ENCODE assay signal across 12 mouse cellular contexts in the genomic region with DNA sequence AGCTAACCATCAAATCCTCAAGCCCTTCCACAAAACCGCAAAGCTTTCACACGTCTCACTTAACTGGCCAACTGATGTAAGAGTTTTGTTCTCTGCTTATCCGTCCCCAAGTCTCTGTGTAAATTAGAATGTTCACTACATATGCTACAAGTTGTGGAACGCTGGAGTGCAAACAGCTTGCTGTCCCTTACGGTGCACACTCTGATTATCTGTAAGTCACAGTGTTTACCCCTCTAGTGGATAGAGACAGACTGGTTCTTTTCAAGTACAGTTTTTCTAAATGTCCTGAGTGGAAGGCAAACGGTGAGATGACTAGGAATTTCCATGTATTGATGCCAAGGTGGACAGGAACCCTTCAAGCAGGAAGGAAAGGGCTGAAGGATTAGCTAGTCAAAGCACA. TPM values are rescaled to one million over a fixed set of nuclear protein-coding genes. Genes with fewer than 3 reads are reported as not detected.
DNase-seq lines count a peak whose midpoint lies in the region; ATAC-seq and TF ChIP-seq lines count a peak whose summit lies in the region.
"Had no signal": no experiment of that assay in that cellular context is flagged by ENCODE, and none has a peak within 500 bp of the region (broad histone marks: within the 10 kb centered on the region; RNA-seq: fewer than 3 reads in every experiment).

No protein-coding gene starts in this region.

- intact Hi-C loops in heart, postnatal 14 days (cut with DNase I) = no loop called here

- peaks cover 11% of the 10 kb centered on the region for H3K4me1 ChIP-seq in heart, embryonic 10.5 days
- no peaks in the 10 kb centered on the region; the same call in 1 of the 2 replicates for H3K4me1 ChIP-seq in lung, postnatal 0 days (ENCODE audit: insufficient read depth, low read depth, low read length)
- H3K4me1 ChIP-seq in intestine, embryonic 16.5 days (ENCODE audit: control insufficient read depth, insufficient read depth, low read length) = 0 out of 2 replicates have a peak, but pooled peaks cover 5% of the 10 kb centered on the region
- no peaks in the 10 kb centered on the region for H3K4me1 ChIP-seq in stomach, embryonic 16.5 days (ENCODE audit: control insufficient read depth, insufficient read depth, low read length)

- DNase-seq in heart, embryonic 10.5 days (ENCODE audit: low spot score) = no peak
- no peak for DNase-seq in heart, postnatal 14 days
- peak; percentile 11 for DNase-seq in lung, postnatal 0 days (ENCODE audit: low spot score)
- no peak for DNase-seq in lung, postnatal 14 days
- no peak for DNase-seq in ovary, postnatal 10 days (ENCODE audit: low spot score)
- DNase-seq in cerebellum, postnatal 36 days = no peak
- DNase-seq: cerebellum, postnatal 14 days; thymus, adult 2 months had no signal

- H3K9ac ChIP-seq in lung, postnatal 0 days (replicated peaks; ENCODE audit: low read depth) = no peak overlapping the region
- H3K9ac ChIP-seq in intestine, embryonic 16.5 days (ENCODE audit: low read depth, low read length) = no peak overlapping the region
- no peak overlapping the region for H3K9ac ChIP-seq in stomach, embryonic 16.5 days (ENCODE audit: low read length)

- no peak for TF ChIP-seq CTCF in lung, postnatal 0 days (IDR thresholded peaks at IDR 0.05)

- H3K4me2 ChIP-seq in lung, postnatal 0 days (replicated peaks; ENCODE audit: low read depth, low read length) = peak overlapping the region; percentile 34
- peak overlapping the region; percentile 37; the same call in 1 of the 2 replicates for H3K4me2 ChIP-seq in intestine, embryonic 16.5 days (ENCODE audit: low read depth, low read length)
- peak overlapping the region; percentile 41 for H3K4me2 ChIP-seq in stomach, embryonic 16.5 days (ENCODE audit: low read depth, low read length)

- WGBS in heart, embryonic 10.5 days = 38% methylated on average over 6 of the region's 6 CpGs
- WGBS in lung, postnatal 0 days = 27% methylated on average over 6 of the region's 6 CpGs
- WGBS in intestine, embryonic 16.5 days = 28% methylated on average over 6 of the region's 6 CpGs
- WGBS in stomach, embryonic 16.5 days = 24% methylated on average over 6 of the region's 6 CpGs

- TF ChIP-seq EP300 in lung, postnatal 0 days (IDR thresholded peaks at IDR 0.05) = no peak

- H3K9me3 ChIP-seq in heart, embryonic 10.5 days = no peaks in the 10 kb centered on the region
- H3K9me3 ChIP-seq in lung, postnatal 0 days (ENCODE audit: low read length) = no peaks in the 10 kb centered on the region
- no peaks in the 10 kb centered on the region for H3K9me3 ChIP-seq in intestine, embryonic 16.5 days (ENCODE audit: control insufficient read depth, low read length)
- no peaks in the 10 kb centered on the region for H3K9me3 ChIP-seq in stomach, embryonic 16.5 days (replicated peaks; ENCODE audit: control insufficient read depth, low read length)

- peak overlapping the region; percentile 40 for H3K4me3 ChIP-seq in heart, embryonic 10.5 days
- H3K4me3 ChIP-seq in lung, postnatal 0 days (ENCODE audit: low read depth, low read length) = no peak overlapping the region
- H3K4me3 ChIP-seq in intestine, embryonic 16.5 days (ENCODE audit: low read length) = no peak overlapping the region
- H3K4me3 ChIP-seq in stomach, embryonic 16.5 days (replicated peaks; ENCODE audit: low read length) = no peak overlapping the region

- H3K27me3 ChIP-seq in heart, embryonic 10.5 days (ENCODE audit: insufficient read depth, poor library complexity, severe bottlenecking) = no peaks in the 10 kb centered on the region
- H3K27me3 ChIP-seq in lung, postnatal 0 days (replicated peaks; ENCODE audit: insufficient read depth, low read length) = no peaks in the 10 kb centered on the region
- H3K27me3 ChIP-seq in intestine, embryonic 16.5 days (replicated peaks; ENCODE audit: control insufficient read depth, insufficient read depth, low read length) = no peaks in the 10 kb centered on the region
- H3K27me3 ChIP-seq in stomach, embryonic 16.5 days (ENCODE audit: control insufficient read depth, insufficient read depth, low read length) = no peaks in the 10 kb centered on the region

- no peak for ATAC-seq in lung, postnatal 0 days
- peak; percentile 13; the same call in 1 of the 2 replicates for ATAC-seq in intestine, embryonic 16.5 days
- no peak for ATAC-seq in stomach, embryonic 16.5 days (ENCODE audit: insufficient read depth, low FRiP score)

- no peak overlapping the region for H3K27ac ChIP-seq in heart, embryonic 10.5 days
- no peak overlapping the region for H3K27ac ChIP-seq in lung, postnatal 0 days (ENCODE audit: low read length)
- H3K27ac ChIP-seq in intestine, embryonic 16.5 days (ENCODE audit: low read length) = no peak overlapping the region
- H3K27ac ChIP-seq in stomach, embryonic 16.5 days (ENCODE audit: low read length) = no peak overlapping the region

- H3K36me3 ChIP-seq in heart, embryonic 10.5 days = no peaks in the 10 kb centered on the region
- no peaks in the 10 kb centered on the region for H3K36me3 ChIP-seq in lung, postnatal 0 days (ENCODE audit: insufficient read depth, low read length)
- H3K36me3 ChIP-seq in intestine, embryonic 16.5 days (ENCODE audit: control insufficient read depth, insufficient read depth, low read length) = no peaks in the 10 kb centered on the region
- H3K36me3 ChIP-seq in stomach, embryonic 16.5 days (ENCODE audit: control insufficient read depth, insufficient read depth, low read length) = no peaks in the 10 kb centered on the region

RNA-seq across cellular contexts. Expression of gene Ptprq, which starts 32.1 kb away (rescaled TPM):
- polyA plus RNA-seq in heart, embryonic 10.5 days (2016; fragmentation: Nextera tagmentation; extraction: Ambion mirVana) = 0.03 TPM in 1 of 2 replicates, not detected in the other
- under 1 TPM; 0.10 to 0.22 TPM for total RNA-seq in heart, postnatal 14 days (2021)
- 0.07 TPM in 2 replicates for polyA plus RNA-seq in lung, postnatal 0 days (2015; fragmentation: Nextera tagmentation; extraction: Ambion mirVana)
- polyA plus RNA-seq in intestine, embryonic 16.5 days (2015; fragmentation: Nextera tagmentation; extraction: Ambion mirVana) = 0.02 TPM in 2 replicates
- polyA plus RNA-seq in stomach, embryonic 16.5 days (2015; fragmentation: Nextera tagmentation; extraction: Ambion mirVana) = 0.08 and 0.24 TPM in 2 replicates
- total RNA-seq: neutrophil, adult 5-6 weeks had no signal
- polyA plus RNA-seq: liver, adult 2 months had no signal
